Mouse (Mus musculus) common myeloid progenitor, adult 5-6 weeks (primary cell): ENCODE measurements around the gene Gm11172. TPM values are rescaled to one million over a fixed set of nuclear protein-coding genes. Genes with fewer than 3 reads are reported as not detected.

Experiments
- ATAC-seq: replicated peaks from 2 replicates; pipeline ENCODE4 v1.8.0; 2016; ENCODE audit warnings: low read depth, mild to moderate bottlenecking, moderate TSS enrichment, inconsistent platforms; ENCODE audit not compliant: poor library complexity, severe bottlenecking
- total RNA-seq: library from RNA; stranded (forward); fragments of 200-1000, 187-1606 nt; gene quantifications from 2 replicates; pipeline ENCODE4 v1.2.3, GENCODE M21; 2017

Gm11172 gene
- total RNA-seq, 1 experiment from 2014 or later: not detected

GRCm38 (mm10) chr16:10861408-10861807 lies 48.7 kb downstream of the Gm11172 start:
- ATAC-seq: no peak

Other genes starting within 250 kb of the Gm11172 start
- 0.59 and 2.3 TPM in 2 replicates for gene Socs1, start 27.4 kb upstream of the Gm11172 start, total RNA-seq
- not detected in 2 replicates for gene Tnp2, start 24.3 kb upstream of the Gm11172 start, total RNA-seq
- gene Prm3, start 22.0 kb upstream of the Gm11172 start, total RNA-seq: not detected in 2 replicates
- gene Prm2, start 16.8 kb upstream of the Gm11172 start, total RNA-seq: not detected in 2 replicates
- not detected in 2 replicates for gene Prm1, start 7.1 kb upstream of the Gm11172 start, total RNA-seq
- 5.9 and 8.3 TPM in 2 replicates for gene Rmi2, start 22.1 kb downstream of the Gm11172 start, total RNA-seq
- gene Snn, start 248.0 kb downstream of the Gm11172 start, total RNA-seq: 9.4 and 13.5 TPM in 2 replicates